Mouse (Mus musculus) forelimb bud, embryonic 11.5 days (tissue): ENCODE data around the gene Olfr462.

ENCODE experiments used
- DNase-seq: peaks from one replicate; pipeline ENCODE4 v3.0.0-alpha.2; 2012; ENCODE audit warnings: low read depth, low spot score

Gene Olfr462

DNA sequence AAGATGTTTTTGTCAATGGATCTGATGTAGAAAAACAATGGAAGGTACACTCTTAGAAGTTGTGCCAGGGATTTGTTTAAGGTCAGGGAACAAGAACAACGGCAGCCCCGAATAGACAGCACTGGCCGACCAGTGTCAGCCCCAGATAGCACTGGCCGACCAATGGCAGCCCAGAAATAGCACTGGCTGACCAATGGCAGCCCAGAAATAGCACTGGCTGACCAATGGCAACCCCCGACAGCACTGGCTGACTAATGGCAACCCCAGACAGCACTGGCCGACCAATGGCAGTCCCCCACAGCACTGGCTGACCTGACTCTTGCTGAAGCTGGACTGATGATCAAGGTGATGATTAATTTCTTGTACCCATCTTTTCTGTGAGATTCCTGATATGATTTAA is 44.2 kb downstream of the Olfr462 start:
- DNase-seq = no peak

DNA sequence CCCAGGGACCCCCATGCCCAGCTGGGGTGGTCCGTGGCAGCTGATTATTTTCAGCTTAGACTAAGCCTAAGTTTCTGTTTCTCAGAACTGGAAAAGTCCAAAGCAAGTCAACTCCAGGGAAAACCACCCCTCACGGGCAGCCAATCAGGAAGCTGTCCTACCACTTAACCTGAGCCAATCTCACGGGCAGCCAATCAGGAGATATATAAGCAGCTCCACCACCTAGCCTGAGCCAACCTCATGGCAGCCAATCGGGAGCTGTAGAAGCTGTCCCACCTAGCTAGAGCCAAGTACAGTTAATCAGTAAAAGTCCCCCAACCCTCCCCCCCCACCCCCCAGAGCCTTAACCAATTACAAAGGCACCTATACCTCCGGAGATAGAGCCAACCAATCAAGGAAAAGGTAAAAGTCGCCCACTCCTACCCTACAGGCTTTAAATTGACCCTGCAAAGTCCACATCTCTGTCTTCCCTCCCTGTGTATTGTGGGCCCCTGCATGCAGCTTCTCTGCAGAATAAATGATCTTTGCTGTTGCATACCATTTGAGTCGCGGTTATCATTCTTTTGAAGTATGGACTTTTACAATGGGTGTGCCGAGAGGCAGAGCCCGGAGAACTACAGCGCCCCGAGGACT is 45.0 kb downstream of the Olfr462 start:
- no peak for DNase-seq

DNA sequence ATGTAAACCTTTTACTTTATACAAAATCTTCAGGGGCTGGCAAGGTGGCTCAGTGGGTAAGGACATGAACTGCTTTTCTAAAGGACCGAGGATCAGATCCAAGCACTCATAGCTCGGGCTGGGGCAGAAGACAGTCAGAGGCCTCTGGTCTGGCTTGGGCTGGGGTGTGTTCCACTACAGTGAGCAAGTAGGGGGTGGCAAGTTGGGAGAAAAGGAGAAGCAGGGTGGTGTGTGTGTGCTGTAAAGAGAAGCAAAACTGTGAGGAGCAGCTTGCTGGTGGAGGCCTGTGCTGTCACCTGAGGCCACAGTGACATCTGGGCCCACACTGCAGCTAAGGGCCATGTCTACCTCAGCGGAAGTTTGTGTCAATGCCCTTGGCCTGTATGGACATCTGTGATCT is 50.6 kb downstream of the Olfr462 start:
- DNase-seq = no peak

DNA sequence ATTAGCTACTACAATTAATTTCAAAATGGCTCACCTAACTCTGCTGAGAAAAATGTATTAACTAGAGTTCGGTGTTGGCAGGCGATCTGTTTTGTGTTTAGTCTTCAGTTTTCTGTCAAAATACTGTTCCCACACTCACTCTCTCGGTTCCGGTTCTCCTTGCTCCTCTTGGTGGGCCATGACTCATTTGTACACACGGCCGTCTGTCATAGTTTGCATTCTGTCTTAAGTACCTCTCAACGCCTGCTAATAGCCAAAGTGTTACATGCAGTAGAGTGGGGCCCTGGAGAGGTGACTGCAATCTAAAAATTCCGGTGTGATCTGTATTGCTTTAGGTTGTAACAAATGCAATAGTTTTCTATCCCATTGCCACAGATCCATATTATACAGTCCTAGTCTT is 51.4 kb downstream of the Olfr462 start:
- no peak for DNase-seq
